Mouse (Mus musculus): Measurements from ENCODE around the gene Tedc2. TPM values are rescaled to one million over a fixed set of nuclear protein-coding genes. Genes with fewer than 3 reads are reported as not detected.

Gene Tedc2
- total RNA-seq, 2 experiments from 2014 or later = 13.8 to 17.6 TPM

DNA sequence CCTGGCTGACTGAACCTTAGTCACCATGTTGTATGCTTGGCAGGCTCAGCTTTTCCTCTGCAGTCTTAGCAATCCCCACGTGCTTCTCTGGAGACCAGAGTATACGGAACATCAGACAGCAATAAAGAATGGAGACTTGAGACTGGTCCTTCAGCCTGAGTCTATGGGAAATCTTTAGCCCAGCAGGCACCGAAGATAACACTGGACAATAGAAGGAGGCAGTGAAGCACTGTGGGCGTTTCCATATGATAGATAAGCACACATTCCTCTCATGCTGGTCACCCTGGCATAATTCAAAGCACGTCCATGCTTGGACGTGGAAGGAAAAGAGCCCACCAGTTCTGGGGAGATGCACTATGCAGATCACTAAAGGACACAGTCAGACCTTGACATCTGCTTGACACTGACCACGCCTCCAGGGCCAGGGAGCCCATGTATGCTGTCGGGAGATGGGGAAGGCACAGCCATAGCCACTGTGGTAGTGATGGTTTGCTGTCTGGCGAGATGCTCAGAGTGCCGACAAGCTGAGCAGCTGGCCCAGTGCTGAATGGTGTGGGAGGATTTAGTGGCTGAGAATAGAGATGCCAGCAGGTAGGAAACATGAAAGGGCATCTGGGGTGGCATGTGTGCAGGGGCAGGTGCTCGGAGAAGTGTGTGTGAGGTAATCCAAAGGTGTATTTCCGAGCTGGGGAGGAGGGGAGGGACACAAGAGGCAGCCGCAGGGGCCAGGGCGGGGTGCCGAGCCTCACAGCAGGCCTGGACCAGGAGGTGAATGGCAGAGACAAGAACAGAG is 23.4 kb downstream of the Tedc2 start:
- no peak for DNase-seq (ENCODE audit: low spot score in 2 of 2)

- DNase-seq (ENCODE audit: low spot score in 2 of 2) = no peak
Observed at GRCm38 (mm10) chr17:24195349-24195748, 25.3 kb downstream of the Tedc2 start.

DNA sequence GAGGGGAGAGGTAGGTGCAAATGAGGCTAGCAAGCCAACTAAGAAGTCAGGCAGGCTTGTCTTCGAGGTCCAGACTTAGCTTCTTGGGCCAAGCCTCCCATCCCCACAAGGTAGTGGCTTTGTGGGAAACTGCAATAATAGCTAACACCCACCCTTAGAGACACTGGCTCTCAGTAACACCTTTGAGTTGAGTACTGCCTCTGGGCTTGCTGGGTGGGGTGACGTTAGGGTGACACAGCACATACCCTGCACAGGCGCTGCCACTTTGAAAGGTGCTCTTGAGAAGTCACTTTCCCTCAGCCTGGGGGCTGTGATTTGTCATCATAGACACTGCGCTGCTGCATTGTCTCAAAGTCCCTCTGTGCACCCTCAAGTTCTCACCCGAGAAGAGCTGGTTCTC is 26.9 kb downstream of the Tedc2 start:
- no peak for DNase-seq (ENCODE audit: low spot score in 2 of 2)

- DNase-seq (ENCODE audit: low spot score in 2 of 2) = no peak
Observed at GRCm38 (mm10) chr17:24193268-24193667, 27.4 kb downstream of the Tedc2 start.

- no peak for DNase-seq (ENCODE audit: low spot score in 2 of 2)
Observed at GRCm38 (mm10) chr17:24192848-24193247, 27.8 kb downstream of the Tedc2 start.

GRCm38 (mm10) chr17:24191481-24191880 is 29.2 kb downstream of the Tedc2 start:
- DNase-seq (ENCODE audit: low spot score in 2 of 2) = no peak

DNA sequence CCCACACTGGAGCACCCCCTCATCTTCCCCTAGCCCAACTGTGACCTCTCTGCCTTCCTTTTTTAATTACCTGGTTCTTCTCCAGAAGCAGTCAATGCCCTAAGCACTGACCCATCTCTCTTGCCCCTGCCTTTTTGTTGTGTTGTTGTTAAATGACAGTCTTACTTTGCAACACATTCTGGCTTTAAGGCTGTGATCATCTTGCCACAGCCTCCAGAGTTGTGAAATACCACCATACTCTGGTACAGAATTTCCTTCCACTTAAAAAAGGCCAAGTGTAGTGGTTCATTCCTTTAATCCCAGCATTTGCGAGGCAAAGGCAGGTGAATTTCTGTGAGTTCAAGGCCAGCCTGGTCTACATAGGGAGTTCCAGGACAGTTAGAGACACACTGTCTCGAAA is 29.7 kb downstream of the Tedc2 start:
- no peak for DNase-seq (ENCODE audit: low spot score in 2 of 2)

DNA sequence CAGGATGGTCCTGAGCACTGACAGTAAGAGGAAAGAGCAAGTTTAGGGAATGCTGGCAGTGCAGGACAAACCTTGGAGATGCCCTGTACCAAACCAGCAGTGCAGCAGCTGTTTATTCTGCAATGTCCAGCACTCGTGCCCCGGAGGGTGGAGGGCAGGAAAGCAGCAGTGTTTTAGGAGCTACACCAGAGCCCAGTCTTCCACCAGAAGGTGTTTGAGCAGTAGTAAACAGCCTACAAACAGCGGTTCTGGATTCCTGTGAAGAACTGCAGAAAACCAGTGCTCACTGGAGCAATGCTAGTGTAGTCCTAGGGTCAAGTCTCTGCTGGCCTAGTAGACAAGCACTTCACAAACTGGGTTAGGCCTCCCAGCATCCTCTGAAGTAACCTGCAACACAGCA is 46.4 kb downstream of the Tedc2 start:
- DNase-seq (ENCODE audit: low spot score in 2 of 2) = no peak

GRCm38 (mm10) chr17:24173423-24173822 is 47.2 kb downstream of the Tedc2 start:
- DNase-seq (ENCODE audit: low spot score in 2 of 2) = peak in 1 of 2 experiments; percentile 44

- DNase-seq (ENCODE audit: low spot score in 2 of 2) = no peak
Observed at GRCm38 (mm10) chr17:24171738-24172137, 48.9 kb downstream of the Tedc2 start.

- DNase-seq (ENCODE audit: low spot score in 2 of 2) = no peak
Observed at GRCm38 (mm10) chr17:24170729-24171128, 49.9 kb downstream of the Tedc2 start.

DNA sequence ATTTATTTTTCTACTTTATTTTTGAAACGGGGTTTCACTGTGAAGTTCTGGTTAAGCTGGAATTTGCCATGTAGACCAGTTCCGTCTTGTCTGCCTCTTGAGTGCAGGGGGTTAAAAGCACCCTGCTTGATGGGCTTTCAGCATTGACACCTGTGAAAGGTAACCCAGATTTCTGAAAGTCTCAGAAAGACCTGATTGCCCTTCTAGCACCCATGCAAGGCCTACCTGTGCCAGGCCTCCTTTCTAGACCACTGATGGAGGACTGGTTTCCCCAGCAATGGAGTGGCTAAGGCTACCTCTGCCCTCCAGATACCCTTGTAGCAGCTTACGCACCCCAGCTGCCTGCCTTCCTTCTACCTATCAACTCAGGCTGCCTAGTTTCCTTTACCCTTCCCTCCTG is 50.5 kb downstream of the Tedc2 start:
- DNase-seq (ENCODE audit: low spot score in 2 of 2) = no peak

DNA sequence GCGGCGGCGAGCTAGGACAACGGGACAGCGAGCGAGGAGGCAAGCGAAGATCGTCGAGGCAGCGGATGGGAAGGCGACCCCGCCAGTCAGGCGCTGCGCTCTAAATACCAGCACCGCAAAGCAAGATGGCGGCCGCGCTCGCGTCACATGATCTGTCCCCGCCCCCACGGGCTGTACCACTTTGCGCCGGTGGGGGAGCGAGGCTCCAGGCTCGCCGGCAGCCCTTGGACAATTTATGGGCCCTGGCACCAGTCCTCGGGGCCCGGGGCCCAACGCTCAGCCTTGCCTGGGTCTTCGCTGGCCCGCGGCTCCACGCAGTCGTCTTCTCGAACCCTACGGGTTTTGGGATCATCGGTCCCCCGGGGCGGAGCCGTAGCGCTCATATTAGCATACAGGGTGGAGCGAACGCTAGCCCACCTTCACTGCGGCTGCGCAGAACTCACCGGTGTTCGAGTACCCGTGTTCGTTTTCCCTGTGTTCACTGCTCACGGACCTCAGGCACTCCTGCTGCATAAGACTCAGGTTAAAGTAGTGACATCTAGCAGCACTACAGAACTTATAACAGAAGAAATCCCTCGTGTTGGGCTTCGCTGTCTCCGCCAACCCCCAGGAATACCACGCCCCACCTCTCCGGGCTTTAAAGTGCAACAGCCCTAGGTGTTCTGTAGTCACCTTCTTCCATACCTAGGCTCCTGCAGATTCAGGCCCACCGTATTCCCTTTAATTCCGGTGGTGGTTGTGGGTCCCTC is 51.2 kb downstream of the Tedc2 start, which contains the start of gene Atp6v0c:
Atp6v0c (minus strand) TSS at position 386 of the 749 bp plus-strand sequence.
- peak; percentile 88 to 93 for DNase-seq (ENCODE audit: low spot score in 2 of 2)

GRCm38 (mm10) chr17:24168590-24169277 is 51.9 kb downstream of the Tedc2 start:
- DNase-seq (ENCODE audit: low spot score in 2 of 2) = peak; percentile 27 to 35

GRCm38 (mm10) chr17:24167891-24168505 is 52.7 kb downstream of the Tedc2 start:
- no peak for DNase-seq (ENCODE audit: low spot score in 2 of 2)

- no peak for DNase-seq (ENCODE audit: low spot score in 2 of 2)
Observed at GRCm38 (mm10) chr17:24167120-24167519, 53.5 kb downstream of the Tedc2 start.

Small RNAs within 50 kb of the gene (microRNA-seq; reads per million reads assigned to microRNA genes)
- gene Mir5134 (2.1 reads per million), gene Mir6965 (1.1 reads per million)

Other genes starting within 250 kb of the Tedc2 start
- not detected for gene Prss30, start 240.3 kb downstream of the Tedc2 start, total RNA-seq (2021)
- not detected for gene Prss22, start 222.8 kb downstream of the Tedc2 start, total RNA-seq (2021)
- not detected for gene Prss27, start 182.7 kb downstream of the Tedc2 start, total RNA-seq (2021)
- gene Kctd5, start 147.4 kb downstream of the Tedc2 start, total RNA-seq (2021) = 10 to 100 TPM; 34.4 to 34.5 TPM
- 10 to 100 TPM; 51.0 to 51.8 TPM for gene Pdpk1, start 69.9 kb downstream of the Tedc2 start, total RNA-seq (2021)
- gene Amdhd2, start 57.1 kb downstream of the Tedc2 start, total RNA-seq (2021) = 10 to 100 TPM; 44.9 to 46.8 TPM
- gene Atp6v0c, start 51.1 kb downstream of the Tedc2 start, total RNA-seq (2021) = 100 to 1,000 TPM; 344 to 347 TPM
- gene Tbc1d24, start 15.3 kb downstream of the Tedc2 start, total RNA-seq (2021) = 10 to 100 TPM; 13.7 to 15.9 TPM
- 1 to 10 TPM; 7.6 to 8.2 TPM for gene Ntn3, start 11.3 kb downstream of the Tedc2 start, total RNA-seq (2021)
- gene Ccnf, start 30.6 kb upstream of the Tedc2 start, total RNA-seq (2021) = 10 to 100 TPM; 23.3 to 25.5 TPM
- gene Abca17, start 130.2 kb upstream of the Tedc2 start, total RNA-seq (2021) = under 1 TPM in 1 of 2 experiments, not detected in 1; 0.11 TPM
- 10 to 100 TPM; 27.2 to 38.5 TPM for gene Abca3, start 131.1 kb upstream of the Tedc2 start, total RNA-seq (2021)
- gene Rnps1, start 193.7 kb upstream of the Tedc2 start, total RNA-seq (2021) = 100 to 1,000 TPM; 122 to 133 TPM
- 100 to 1,000 TPM; 165 to 199 TPM for gene Eci1, start 205.8 kb upstream of the Tedc2 start, total RNA-seq (2021)
- gene Dnase1l2, start 222.3 kb upstream of the Tedc2 start, total RNA-seq (2021) = 1 to 10 TPM; 3.1 to 3.4 TPM
- gene E4f1, start 249.5 kb upstream of the Tedc2 start, total RNA-seq (2021) = 10 to 100 TPM; 31.8 to 35.1 TPM
- gene Pgp, start 249.5 kb upstream of the Tedc2 start, total RNA-seq (2021) = 10 to 100 TPM; 44.6 to 46.4 TPM

Measured in adrenal gland, postnatal 4 days (tissue).